Mouse (Mus musculus) limb, embryonic 11.5 days (tissue): ENCODE measurements around the gene Id4. TPM values are rescaled to one million over a fixed set of nuclear protein-coding genes. Genes with fewer than 3 reads are reported as not detected.
A peak's percentile ranks its signal among the peaks of the same experiment; 100 is the strongest.

ENCODE experiments used
- ATAC-seq: fragments of 200-750 bp; cut with Nextera tagmentation; 2 replicates; pipeline ENCODE4 v1.8.0; 2017; ENCODE audit warnings: low read depth; ENCODE audit not compliant: insufficient number of reproducible peaks, low FRiP score, low TSS enrichment
- DNase-seq: peaks from one replicate; pipeline ENCODE4 v3.0.0-alpha.2; 2015; ENCODE audit warnings: low spot score
- H3K27ac ChIP-seq: fragments of 300-500 bp; sonication (generic); replicated peaks from 2 replicates; pipeline ENCODE4 v1.5.1; 2014; ENCODE audit warnings: low read depth, mild to moderate bottlenecking, low read length
- H3K27me3 ChIP-seq: fragments of 300-500 bp; sonication (generic); 2 replicates; pipeline ENCODE4 v1.6.1; 2014; ENCODE audit warnings: mild to moderate bottlenecking, low read length, mixed read lengths; ENCODE audit not compliant: control insufficient read depth, insufficient read depth
- H3K36me3 ChIP-seq: fragments of 300-500 bp; sonication (generic); 2 replicates; pipeline ENCODE4 v1.6.1; 2014; ENCODE audit warnings: mild to moderate bottlenecking, low read length, moderate library complexity, mixed read lengths; ENCODE audit not compliant: control insufficient read depth, insufficient read depth
- H3K4me1 ChIP-seq: fragments of 300-500 bp; sonication (generic); 2 replicates; pipeline ENCODE4 v1.6.1; 2014; ENCODE audit warnings: low read length, mixed read lengths; ENCODE audit not compliant: control insufficient read depth, insufficient read depth
- H3K4me2 ChIP-seq: fragments of 300-500 bp; sonication (generic); 2 replicates; pipeline ENCODE4 v1.6.1; 2014; ENCODE audit warnings: low read depth, mild to moderate bottlenecking, moderate library complexity; ENCODE audit not compliant: severe bottlenecking
- H3K4me3 ChIP-seq: fragments of 300-500 bp; sonication (generic); 2 replicates; pipeline ENCODE4 v1.5.1; 2014; ENCODE audit warnings: low read depth, low read length
- H3K9ac ChIP-seq: fragments of 300-500 bp; sonication (generic); 2 replicates; pipeline ENCODE4 v1.6.1; 2014; ENCODE audit warnings: mild to moderate bottlenecking, low read length
- H3K9me3 ChIP-seq: fragments of 300-500 bp; sonication (generic); 2 replicates; pipeline ENCODE4 v1.6.1; 2016; ENCODE audit warnings: low read length; ENCODE audit not compliant: control insufficient read depth
- WGBS: fragments of 180-500 bp; shearing (Covaris S2); extraction: QIAGEN DNeasy Blood & Tissue Kit; methylation state at CpG from one replicate; pipeline ENCODE4 v1.1.7; 2014; 5-methylcytosine and 5-hydroxymethylcytosine counted together
- polyA plus RNA-seq: library from polyadenylated mRNA; unstranded; fragments of >200 nt; fragmentation: Nextera tagmentation; extraction: Ambion mirVana; gene quantifications from 2 replicates; pipeline ENCODE4 v1.2.1, GENCODE M21; 2014

Id4 gene
- polyA plus RNA-seq, 1 experiment from 2014 or later: 4.0 TPM

DNA sequence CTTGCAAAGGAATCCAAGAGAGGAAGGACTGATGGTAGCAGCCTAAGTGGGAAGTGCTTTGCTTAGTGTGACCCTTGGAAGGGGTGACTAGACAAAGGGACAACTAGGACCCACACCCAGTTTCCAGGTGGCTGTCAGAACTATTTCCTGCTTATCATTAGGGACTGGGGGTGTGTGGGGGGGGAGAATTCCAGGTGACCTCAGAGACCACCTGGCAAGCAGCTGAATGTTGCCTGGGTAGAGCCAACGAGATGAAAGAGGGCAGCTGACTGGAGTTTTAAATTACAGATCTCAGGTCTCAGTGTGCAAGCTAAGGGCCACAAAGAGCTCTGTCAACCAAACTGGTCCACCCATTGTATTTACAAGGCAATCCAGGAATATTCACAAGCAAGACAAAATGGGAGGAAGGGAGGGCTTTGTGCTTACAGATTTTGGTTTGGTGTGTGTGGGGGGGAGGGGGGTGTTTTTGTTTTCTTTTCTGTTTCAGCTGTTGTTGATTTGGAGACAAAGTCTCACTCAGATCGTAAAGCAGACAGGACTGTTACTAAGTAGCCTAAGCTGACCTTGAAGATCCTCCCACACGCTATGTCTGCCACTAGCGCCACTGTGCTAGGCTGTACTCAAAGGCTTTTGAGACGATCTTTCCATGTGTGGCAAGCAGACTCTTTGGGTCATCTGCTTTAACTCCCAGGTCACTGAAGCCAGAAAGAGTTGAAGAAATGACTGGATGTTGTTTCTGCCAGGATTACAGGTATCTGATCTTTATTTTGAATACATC, 15.6 kb upstream of the Id4 start:
- no peak overlapping the region for H3K4me2 ChIP-seq
- H3K27ac ChIP-seq: no peak overlapping the region

DNA sequence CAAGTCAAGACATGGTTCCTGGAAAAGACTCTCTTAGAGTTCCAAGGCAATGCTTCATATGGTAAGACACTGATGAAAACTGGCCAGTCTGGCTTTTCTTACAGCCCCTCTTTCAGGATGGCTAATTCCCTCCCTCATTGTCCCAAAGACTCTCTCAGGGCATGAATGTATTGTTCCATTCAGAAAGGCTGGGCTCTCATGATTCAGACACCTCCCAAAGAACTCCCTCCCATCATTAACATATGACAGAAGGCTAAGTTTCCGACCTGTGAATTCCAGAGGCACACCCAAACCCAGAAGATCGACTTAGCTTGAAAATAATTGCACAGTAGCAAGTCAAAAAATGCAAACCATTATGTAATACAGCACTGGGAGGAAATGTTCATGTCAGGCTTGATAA, 8.5 kb upstream of the Id4 start:
- no peak overlapping the region for H3K4me2 ChIP-seq
- WGBS: 73% methylated on average over 2 of the region's 2 CpGs
- H3K27me3 ChIP-seq: no peaks in the 10 kb centered on the region
- DNase-seq (no peak), ATAC-seq (no peak)
- H3K9ac ChIP-seq: no peak overlapping the region
- H3K4me3 ChIP-seq: no peak overlapping the region
- H3K4me1 ChIP-seq: no peaks in the 10 kb centered on the region
- no peak overlapping the region for H3K27ac ChIP-seq
- H3K9me3 ChIP-seq: no peaks in the 10 kb centered on the region
- no peaks in the 10 kb centered on the region for H3K36me3 ChIP-seq

More for the DNA sequence above, 15.6 kb upstream of the Id4 start:
- 24% methylated on average over 5 of the region's 5 CpGs for WGBS
- no peak for DNase-seq
- Histone ChIP-seq H3K9me3 (no peaks in the 10 kb centered on the region), H3K4me1 (no peaks in the 10 kb centered on the region), H3K9ac (no peak overlapping the region), H3K36me3 (no peaks in the 10 kb centered on the region), H3K27me3 (no peaks in the 10 kb centered on the region), H3K4me3 (no peak overlapping the region)
- no peak for ATAC-seq

DNA sequence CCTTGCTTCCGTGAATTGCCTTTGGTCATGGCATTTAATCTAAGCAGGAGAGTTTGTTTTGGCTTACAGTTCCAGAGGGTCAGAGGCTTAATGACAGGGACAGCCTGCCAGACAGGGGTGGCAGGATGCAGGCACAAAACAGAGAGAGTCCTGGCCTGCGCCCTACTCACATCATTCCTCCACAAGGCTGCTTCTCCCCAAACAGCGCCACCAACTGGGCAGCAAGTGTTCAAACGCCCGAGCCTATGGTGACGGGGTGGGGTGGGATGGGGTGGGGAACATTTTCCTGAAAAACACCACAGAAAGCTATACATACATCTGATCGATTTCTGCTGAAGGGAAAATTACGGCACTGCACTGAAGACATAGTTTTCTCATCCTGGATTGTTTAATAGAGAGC, 6.0 kb upstream of the Id4 start:
- no peaks in the 10 kb centered on the region for H3K9me3 ChIP-seq
- ATAC-seq: no peak
- no peak overlapping the region for H3K4me2 ChIP-seq
- no peak for DNase-seq
- no peaks in the 10 kb centered on the region for H3K27me3 ChIP-seq
- H3K27ac ChIP-seq: no peak overlapping the region
- WGBS: 88% methylated on average over 8 of the region's 8 CpGs
- H3K4me1 ChIP-seq: no peaks in the 10 kb centered on the region
- H3K4me3 ChIP-seq: no peak overlapping the region
- H3K9ac ChIP-seq: no peak overlapping the region
- no peaks in the 10 kb centered on the region for H3K36me3 ChIP-seq

DNA sequence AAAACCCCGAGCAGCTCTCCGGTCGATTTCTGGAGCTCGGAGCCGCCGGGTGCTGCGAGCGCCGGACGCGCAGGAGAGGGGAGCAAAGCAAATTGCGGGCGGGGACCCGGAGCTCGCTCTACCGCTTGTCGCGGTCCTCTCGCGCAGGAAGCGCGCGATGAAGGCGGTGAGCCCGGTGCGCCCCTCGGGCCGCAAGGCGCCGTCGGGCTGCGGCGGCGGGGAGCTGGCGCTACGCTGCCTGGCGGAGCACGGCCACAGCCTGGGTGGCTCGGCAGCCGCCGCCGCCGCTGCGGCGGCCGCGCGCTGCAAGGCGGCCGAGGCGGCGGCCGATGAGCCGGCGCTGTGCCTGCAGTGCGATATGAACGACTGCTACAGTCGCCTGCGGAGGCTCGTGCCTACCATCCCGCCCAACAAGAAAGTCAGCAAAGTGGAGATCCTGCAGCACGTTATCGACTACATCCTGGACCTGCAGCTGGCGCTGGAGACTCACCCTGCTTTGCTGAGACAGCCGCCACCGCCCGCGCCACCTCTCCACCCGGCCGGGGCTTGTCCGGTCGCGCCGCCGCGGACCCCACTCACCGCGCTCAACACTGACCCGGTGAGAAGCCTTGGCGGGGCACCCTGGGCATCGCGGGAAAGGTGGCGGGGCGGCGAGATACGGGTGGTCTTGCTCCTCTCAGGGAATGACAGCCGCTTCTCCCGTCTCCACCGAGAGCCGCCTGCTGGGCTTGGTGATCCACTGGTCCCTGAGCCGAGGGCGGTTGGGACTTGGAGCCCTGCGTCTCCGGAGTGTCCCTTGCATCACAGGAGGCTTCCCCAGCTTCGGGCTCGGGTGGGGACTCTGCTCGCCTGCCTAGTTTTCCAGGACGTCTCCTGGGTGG, 553 bp downstream of the Id4 start:
- Histone ChIP-seq H3K27ac (peak overlapping the region; percentile 53), H3K4me3 (peak overlapping the region; percentile 68), H3K9me3 (no peaks in the 10 kb centered on the region), H3K9ac (peak overlapping the region; percentile 70), H3K27me3 (no peaks in the 10 kb centered on the region), H3K4me1 (peaks cover 3% of the 10 kb centered on the region; the same call in 1 of the 2 replicates), H3K36me3 (no peaks in the 10 kb centered on the region), H3K4me2 (peak overlapping the region; percentile 96)
- peak; percentile 31 for ATAC-seq
- peak; percentile 76 for DNase-seq
- under 1% methylated on average over 97 of the region's 98 CpGs for WGBS

DNA sequence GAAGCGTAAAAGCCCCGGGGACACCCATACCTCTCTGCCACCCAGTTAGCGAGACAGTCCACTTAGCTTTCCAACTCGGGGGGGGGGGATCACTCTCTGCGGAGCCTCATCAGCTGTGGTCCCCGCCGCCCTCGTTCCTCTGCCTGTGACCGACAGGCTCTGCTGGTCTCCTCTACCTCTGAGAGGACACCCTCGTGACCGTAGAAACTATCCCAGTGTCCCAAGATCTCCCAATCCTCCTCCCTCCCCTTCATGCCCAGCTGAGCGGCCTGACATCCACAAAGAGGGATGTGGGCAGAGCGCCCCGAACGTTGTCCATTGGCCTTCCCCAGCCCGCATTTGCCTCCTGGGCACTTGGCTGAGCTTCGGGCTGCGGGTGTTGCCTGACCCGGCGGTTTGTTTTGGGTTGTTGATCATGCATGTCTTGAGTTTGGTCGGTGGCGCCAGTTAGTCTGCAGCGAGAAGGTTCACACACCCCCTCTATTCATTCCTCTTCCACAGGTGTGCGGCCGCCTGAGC, 1.5 kb downstream of the Id4 start:
- peaks cover 3% of the 10 kb centered on the region; the same call in 1 of the 2 replicates for H3K4me1 ChIP-seq
- peak overlapping the region; percentile 96 for H3K4me2 ChIP-seq
- H3K27ac ChIP-seq: no peak overlapping the region
- no peak for ATAC-seq
- under 1% methylated on average over 25 of the region's 25 CpGs for WGBS
- H3K36me3 ChIP-seq: no peaks in the 10 kb centered on the region
- peak; percentile 70 for DNase-seq
- H3K4me3 ChIP-seq: peak overlapping the region; percentile 68
- H3K27me3 ChIP-seq: no peaks in the 10 kb centered on the region
- H3K9me3 ChIP-seq: no peaks in the 10 kb centered on the region
- peak overlapping the region; percentile 70 for H3K9ac ChIP-seq

GRCm38 (mm10) chr13:48265029-48265428, 4.0 kb downstream of the Id4 start:
- Histone ChIP-seq H3K27ac (no peak overlapping the region), H3K4me3 (no peak overlapping the region), H3K36me3 (no peaks in the 10 kb centered on the region), H3K4me1 (peaks cover 3% of the 10 kb centered on the region; the same call in 1 of the 2 replicates), H3K27me3 (no peaks in the 10 kb centered on the region), H3K9ac (no peak overlapping the region), H3K4me2 (no peak overlapping the region), H3K9me3 (no peaks in the 10 kb centered on the region)
- no peak for ATAC-seq
- WGBS: 79% methylated on average over 6 of the region's 6 CpGs
- no peak for DNase-seq

DNA sequence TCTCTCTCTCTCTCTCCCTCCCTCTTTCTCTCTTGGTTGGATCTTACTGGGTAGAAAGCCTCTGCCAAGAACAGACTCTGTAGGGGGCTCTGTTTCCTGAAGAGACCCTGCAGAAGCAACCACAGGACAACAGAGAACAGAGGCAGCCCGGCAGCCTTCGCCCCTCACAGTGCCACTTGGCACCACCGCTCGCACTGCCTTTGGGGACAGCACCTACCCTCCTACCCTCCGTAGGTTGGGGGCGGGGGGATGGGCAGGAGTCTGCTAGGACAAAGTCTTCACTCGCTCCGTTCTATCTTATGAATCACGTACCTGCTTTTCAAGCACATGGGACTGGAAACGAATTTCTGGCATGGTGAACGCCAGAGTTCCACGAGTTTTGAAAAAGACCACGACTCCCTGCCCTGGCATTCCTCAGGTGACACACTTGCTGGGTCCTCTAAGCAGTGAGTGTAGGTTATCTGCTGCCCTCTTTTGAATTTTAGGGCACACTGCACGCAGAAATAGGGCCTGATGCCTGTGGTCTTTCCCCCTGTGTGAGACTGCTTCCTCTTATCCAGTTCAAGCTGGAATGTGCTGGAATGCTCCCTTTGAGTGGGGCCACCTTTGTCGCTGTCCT, 12.5 kb downstream of the Id4 start:
- Histone ChIP-seq H3K4me3 (no peak overlapping the region), H3K4me2 (peak overlapping the region; percentile 43), H3K9me3 (no peaks in the 10 kb centered on the region), H3K36me3 (no peaks in the 10 kb centered on the region), H3K4me1 (no peaks in the 10 kb centered on the region), H3K27me3 (no peaks in the 10 kb centered on the region), H3K9ac (no peak overlapping the region; the same call in 1 of the 2 replicates), H3K27ac (no peak overlapping the region)
- peak; percentile 75 for DNase-seq
- 0 out of 2 replicates have a peak, but pooled peaks have one; percentile 57 for ATAC-seq
- WGBS: 6% methylated on average over 15 of the region's 15 CpGs

- Histone ChIP-seq H3K4me3 (no peak overlapping the region), H3K4me2 (no peak overlapping the region), H3K27me3 (no peaks in the 10 kb centered on the region), H3K9me3 (no peaks in the 10 kb centered on the region), H3K36me3 (no peaks in the 10 kb centered on the region), H3K4me1 (no peaks in the 10 kb centered on the region), H3K9ac (no peak overlapping the region), H3K27ac (no peak overlapping the region)
- ATAC-seq: no peak
- no peak for DNase-seq
- 95% methylated on average over 1 of the region's 1 CpGs for WGBS
These were observed 13.1 kb downstream of the Id4 start for GRCm38 (mm10) chr13:48274107-48274506.
